Mouse (Mus musculus): Measurements from ENCODE around the gene Ints6.

DNA sequence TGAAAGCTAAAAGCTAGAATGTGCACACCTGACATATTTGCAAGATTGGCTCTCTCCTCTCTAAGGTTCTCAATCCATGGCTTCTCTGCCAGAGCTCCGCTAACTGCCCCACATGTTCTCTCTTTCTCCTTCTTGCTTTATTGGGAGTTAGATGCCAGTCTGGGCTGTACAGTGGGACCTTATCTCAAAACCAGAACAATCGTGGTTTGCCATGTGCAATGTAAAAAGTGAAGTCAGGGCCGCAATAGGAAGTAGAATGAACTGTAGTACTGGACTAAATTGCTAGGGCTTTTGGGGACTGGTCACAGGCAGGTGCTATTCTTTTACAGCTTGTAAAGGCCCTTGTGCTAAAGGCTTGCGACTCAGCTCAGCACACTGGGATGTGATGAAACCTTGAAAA is 28.3 kb upstream of the Ints6 start:
- TF ChIP-seq POLR2A (IDR thresholded peaks at IDR 0.05; ENCODE audit: low read depth, low read length) = no peak
- no peak for TF ChIP-seq CTCF (IDR thresholded peaks at IDR 0.05; ENCODE audit: borderline replicate concordance, insufficient read depth, low read length)

All from embryonic fibroblast, embryonic 13.5 days (primary cell).